Mouse (Mus musculus) bone marrow macrophage, adult 2 months (primary cell): ENCODE measurements around the gene AC140267.1.

Source experiments
- CTCF ChIP-seq: IDR thresholded peaks from 2 replicates; pipeline ENCODE4 v1.5.1; 2012; ENCODE audit warnings: low read depth, mild to moderate bottlenecking, low read length, moderate library complexity
- POLR2A ChIP-seq: IDR thresholded peaks from 2 replicates; pipeline ENCODE4 v1.6.1; 2012; ENCODE audit warnings: mild to moderate bottlenecking, low read depth, low read length, borderline replicate concordance

DNA sequence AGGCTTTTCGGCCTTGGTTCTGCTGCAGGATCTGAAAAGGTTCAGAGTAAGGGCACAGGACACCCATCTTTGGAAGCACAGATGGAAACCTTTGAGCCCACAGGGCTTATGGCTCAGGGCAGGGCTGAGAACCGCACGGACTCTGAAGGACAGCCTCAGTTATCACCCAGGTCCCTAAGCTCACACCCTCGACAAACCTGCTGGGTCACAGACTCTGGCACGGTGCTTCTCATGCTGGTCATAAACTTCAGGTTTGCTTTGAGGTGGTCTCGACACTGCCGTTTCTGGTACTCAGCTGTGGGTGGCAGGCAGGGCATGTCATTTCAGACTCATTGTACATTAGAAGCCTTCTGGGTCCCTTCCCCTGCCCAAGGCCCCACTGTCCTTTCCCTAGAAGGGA is 25.5 kb downstream of the AC140267.1 start:
- TF ChIP-seq POLR2A (no peak), CTCF (no peak)
